Mouse (Mus musculus): ENCODE data around the gene B4galt5. TPM values are rescaled to one million over a fixed set of nuclear protein-coding genes. Genes with fewer than 3 reads are reported as not detected.

The B4galt5 gene
- polyA plus RNA-seq, 1 experiment from 2014 or later, result 11.2 TPM

DNA sequence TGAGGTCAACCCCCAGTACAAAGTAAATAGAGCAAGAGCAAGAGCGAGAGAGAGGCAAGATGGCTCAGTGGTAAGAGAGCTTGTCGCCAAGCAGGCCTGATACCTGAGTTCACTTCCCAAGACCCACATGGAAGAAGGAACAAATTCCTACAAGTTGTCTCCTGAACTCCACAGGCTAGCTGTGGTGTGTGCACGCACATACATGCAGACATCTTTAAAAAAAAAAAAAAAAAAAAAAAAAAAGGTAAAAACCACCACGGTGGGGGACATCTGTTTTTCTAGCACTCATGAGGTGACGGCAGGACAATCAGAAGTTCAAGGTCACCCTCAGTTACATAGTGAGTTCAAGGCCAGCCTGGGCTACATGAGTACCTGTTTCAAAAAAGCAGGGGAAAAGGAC is 26.7 kb upstream of the B4galt5 start:
- Histone ChIP-seq H3K27ac (no peak overlapping the region), H3K27me3 (no peaks in the 10 kb centered on the region), H3K4me3 (replicated peaks) (no peak overlapping the region), H3K9ac (replicated peaks) (no peak overlapping the region), H3K9me3 (no peaks in the 10 kb centered on the region), H3K4me1 (replicated peaks) (peaks cover 3% of the 10 kb centered on the region; the same call in 1 of the 2 replicates), H3K36me3 (no peaks in the 10 kb centered on the region), H3K4me2 (replicated peaks) (no peak overlapping the region)
- WGBS, result 93% methylated on average over 5 of the region's 5 CpGs
- no peak for ATAC-seq

DNA sequence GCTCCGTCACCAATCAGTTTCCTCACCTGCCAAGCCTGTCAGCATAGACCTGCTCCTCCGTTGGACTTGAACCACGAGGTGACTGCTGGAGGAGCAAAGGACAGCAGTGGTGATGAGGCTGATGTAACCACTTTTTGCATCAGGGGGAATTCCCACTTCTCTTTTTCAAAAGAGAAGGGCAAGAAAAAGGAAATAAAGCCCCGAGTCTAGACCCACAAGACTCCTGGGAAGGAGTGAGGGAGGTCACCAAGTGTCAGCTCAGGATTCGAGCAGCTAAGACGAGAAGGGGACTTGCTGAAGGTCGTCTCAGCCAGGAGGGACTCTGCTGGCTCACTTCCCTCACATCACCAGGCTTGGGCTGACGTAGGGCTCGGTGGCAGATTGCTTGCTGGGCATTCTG is 26.2 kb upstream of the B4galt5 start:
- ATAC-seq, result no peak
- Histone ChIP-seq H3K9me3 (no peaks in the 10 kb centered on the region), H3K4me2 (replicated peaks) (no peak overlapping the region), H3K4me3 (replicated peaks) (no peak overlapping the region), H3K27ac (no peak overlapping the region), H3K27me3 (no peaks in the 10 kb centered on the region), H3K9ac (replicated peaks) (no peak overlapping the region), H3K36me3 (no peaks in the 10 kb centered on the region), H3K4me1 (replicated peaks) (peaks cover 3% of the 10 kb centered on the region; the same call in 1 of the 2 replicates)
- WGBS, result 85% methylated on average over 9 of the region's 9 CpGs

DNA sequence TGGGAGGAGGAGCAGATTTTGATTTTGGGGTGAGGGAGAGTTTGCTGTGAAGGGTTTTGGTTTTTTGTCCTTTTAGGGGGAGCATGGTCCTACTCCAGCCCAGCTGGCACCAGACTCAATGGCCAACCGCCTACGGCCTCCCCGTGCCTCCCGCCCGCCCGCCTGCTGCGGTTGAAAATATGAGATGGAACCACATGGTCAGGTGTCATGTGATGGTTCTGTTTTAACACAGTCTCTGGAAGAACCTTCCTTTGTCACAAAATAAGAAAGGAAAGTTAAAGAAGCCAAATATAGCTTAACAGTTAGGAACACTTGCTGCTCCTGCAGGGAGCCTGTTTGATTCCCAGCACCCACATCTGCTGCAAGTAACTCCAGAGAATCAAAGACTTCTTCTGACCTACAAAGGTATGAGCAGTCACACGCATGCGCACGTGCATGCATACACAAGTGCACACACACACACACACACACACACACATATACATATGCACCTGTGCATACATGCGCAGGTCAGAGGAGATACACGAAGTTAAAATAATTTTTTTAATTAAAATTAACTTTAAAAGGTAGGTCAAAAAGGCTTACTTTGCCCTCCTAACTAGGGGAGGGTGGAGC is 25.3 kb upstream of the B4galt5 start:
- no peak overlapping the region for H3K27ac ChIP-seq
- H3K4me1 ChIP-seq (replicated peaks), result peaks cover 3% of the 10 kb centered on the region; the same call in 1 of the 2 replicates
- H3K4me3 ChIP-seq (replicated peaks), result no peak overlapping the region
- no peak overlapping the region for H3K9ac ChIP-seq (replicated peaks)
- H3K36me3 ChIP-seq, result no peaks in the 10 kb centered on the region
- H3K27me3 ChIP-seq, result no peaks in the 10 kb centered on the region
- no peaks in the 10 kb centered on the region for H3K9me3 ChIP-seq
- H3K4me2 ChIP-seq (replicated peaks), result no peak overlapping the region
- WGBS, result 94% methylated on average over 12 of the region's 12 CpGs
- ATAC-seq, result no peak

DNA sequence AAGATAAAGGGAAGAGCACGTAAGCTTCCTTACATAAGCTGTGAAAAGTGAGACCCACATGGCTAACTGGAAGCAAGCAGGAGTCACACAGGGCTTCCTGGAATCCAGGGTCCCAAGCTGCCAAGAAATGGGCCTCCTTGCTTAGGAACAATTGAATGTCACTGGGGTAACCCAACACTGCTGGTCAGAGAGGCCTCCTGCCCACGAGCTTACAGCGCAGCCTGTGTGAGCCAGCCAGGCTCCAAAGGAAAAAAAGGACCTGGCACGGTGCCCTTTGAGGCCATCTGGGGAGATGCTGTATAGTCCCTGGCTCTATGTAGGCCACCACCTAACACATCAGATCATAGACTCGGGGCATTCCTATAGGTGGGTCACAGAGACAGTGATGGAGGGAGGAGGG is 24.3 kb upstream of the B4galt5 start:
- Histone ChIP-seq H3K4me2 (replicated peaks) (no peak overlapping the region), H3K36me3 (no peaks in the 10 kb centered on the region), H3K4me3 (replicated peaks) (no peak overlapping the region), H3K4me1 (replicated peaks) (0 out of 2 replicates have a peak, but pooled peaks cover 3% of the 10 kb centered on the region), H3K9ac (replicated peaks) (no peak overlapping the region), H3K9me3 (no peaks in the 10 kb centered on the region), H3K27ac (no peak overlapping the region), H3K27me3 (no peaks in the 10 kb centered on the region)
- ATAC-seq, result no peak
- WGBS, result 82% methylated on average over 5 of the region's 5 CpGs

DNA sequence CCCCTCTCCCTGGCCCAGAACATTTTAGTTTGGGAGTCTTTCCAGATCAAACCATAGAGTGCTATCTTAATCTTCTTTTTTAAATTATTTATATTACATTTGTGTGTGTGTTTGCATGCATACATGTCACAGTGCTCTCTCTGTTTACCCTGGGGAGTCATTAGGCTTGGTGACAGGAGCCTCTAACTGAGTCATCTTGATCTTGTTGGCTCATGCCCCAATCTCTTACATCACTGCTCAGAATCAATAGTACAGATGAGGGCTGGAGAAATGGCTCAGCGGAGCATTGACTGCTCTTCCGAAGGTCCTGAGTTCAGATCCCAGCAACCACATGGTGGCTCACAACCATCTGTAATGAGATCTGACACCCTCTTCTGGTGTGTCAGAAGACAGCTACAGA is 22.5 kb upstream of the B4galt5 start:
- no peak overlapping the region for H3K4me3 ChIP-seq (replicated peaks)
- no peak overlapping the region for H3K9ac ChIP-seq (replicated peaks)
- H3K4me2 ChIP-seq (replicated peaks), result no peak overlapping the region
- no peaks in the 10 kb centered on the region for H3K27me3 ChIP-seq
- no peaks in the 10 kb centered on the region for H3K36me3 ChIP-seq
- H3K9me3 ChIP-seq, result no peaks in the 10 kb centered on the region
- H3K4me1 ChIP-seq (replicated peaks), result 0 out of 2 replicates have a peak, but pooled peaks cover 3% of the 10 kb centered on the region
- no peak for ATAC-seq
- 93% methylated on average over 2 of the region's 2 CpGs for WGBS
- H3K27ac ChIP-seq, result no peak overlapping the region

DNA sequence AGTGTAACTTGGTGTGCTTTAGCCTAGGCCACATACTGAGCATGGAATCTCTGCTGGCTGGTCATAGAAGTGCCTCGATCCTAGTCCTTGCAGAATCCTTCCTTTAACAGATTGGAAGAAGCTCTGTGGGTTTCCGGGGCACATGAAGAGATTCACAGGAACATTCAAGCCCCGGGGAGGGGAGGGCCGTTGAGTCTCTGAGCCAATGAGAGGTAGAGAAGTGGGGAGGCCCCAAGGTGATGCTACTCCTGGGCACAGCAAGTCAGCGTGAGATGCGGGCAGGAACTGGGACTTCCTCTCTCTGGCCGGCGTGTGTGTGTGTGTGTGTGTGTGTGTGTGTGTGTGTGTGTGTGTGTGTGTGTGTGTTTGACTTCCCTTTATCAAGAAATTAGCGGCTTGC is 19.3 kb upstream of the B4galt5 start:
- Histone ChIP-seq H3K9ac (replicated peaks) (no peak overlapping the region), H3K4me2 (replicated peaks) (no peak overlapping the region), H3K27ac (no peak overlapping the region), H3K36me3 (no peaks in the 10 kb centered on the region), H3K27me3 (no peaks in the 10 kb centered on the region), H3K4me3 (replicated peaks) (no peak overlapping the region), H3K9me3 (no peaks in the 10 kb centered on the region), H3K4me1 (replicated peaks) (0 out of 2 replicates have a peak, but pooled peaks cover 2% of the 10 kb centered on the region)
- WGBS, result 78% methylated on average over 7 of the region's 9 CpGs
- ATAC-seq, result no peak

DNA sequence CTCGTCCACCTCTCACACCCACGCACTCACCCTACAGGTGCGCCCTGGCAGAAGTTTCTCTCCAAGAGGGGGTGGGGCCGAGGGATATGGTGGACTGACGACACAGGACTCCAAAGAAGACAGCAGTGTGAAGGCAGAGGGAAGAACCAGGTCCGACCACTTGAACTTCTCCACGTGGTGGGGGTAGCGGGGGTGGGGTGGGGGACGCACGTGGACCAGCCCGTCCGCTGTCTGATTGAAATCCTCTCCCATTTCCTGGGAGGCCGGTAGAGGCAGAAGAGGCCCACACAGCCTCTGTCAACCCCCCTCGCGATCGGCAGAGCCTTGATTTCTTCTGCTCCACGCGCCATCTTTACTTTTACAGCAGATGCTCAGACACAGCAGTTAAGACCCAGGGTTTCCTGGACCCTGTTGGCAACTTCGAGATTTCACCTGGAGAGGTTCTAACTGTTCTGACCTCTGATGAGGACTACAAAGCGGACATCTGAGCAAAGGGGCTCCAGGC is 18.8 kb upstream of the B4galt5 start:
- no peak overlapping the region for H3K27ac ChIP-seq
- H3K9ac ChIP-seq (replicated peaks), result no peak overlapping the region
- ATAC-seq, result no peak
- no peak overlapping the region for H3K4me2 ChIP-seq (replicated peaks)
- no peaks in the 10 kb centered on the region for H3K9me3 ChIP-seq
- H3K36me3 ChIP-seq, result no peaks in the 10 kb centered on the region
- no peak overlapping the region for H3K4me3 ChIP-seq (replicated peaks)
- no peaks in the 10 kb centered on the region for H3K4me1 ChIP-seq (replicated peaks)
- 70% methylated on average over 20 of the region's 20 CpGs for WGBS
- H3K27me3 ChIP-seq, result no peaks in the 10 kb centered on the region

DNA sequence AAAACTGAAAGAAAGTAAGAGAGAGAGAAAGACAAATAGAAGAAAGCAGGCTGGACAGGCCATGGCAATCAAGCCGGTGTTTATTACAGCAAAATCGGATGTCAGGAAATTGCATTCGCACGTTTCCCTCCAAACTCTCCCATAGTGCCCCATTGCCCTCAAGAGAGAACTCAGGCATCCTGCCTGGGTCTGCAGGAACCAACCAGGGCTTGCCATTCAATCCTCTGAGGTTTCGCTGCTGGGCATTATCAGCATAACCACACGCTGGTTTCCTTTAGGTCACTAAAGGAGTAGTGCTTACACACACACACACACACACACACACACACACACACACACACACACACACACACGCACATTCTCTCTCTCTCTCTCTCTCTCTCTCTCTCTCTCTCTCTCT is 18.3 kb upstream of the B4galt5 start:
- H3K9ac ChIP-seq (replicated peaks), result no peak overlapping the region
- no peaks in the 10 kb centered on the region for H3K36me3 ChIP-seq

DNA sequence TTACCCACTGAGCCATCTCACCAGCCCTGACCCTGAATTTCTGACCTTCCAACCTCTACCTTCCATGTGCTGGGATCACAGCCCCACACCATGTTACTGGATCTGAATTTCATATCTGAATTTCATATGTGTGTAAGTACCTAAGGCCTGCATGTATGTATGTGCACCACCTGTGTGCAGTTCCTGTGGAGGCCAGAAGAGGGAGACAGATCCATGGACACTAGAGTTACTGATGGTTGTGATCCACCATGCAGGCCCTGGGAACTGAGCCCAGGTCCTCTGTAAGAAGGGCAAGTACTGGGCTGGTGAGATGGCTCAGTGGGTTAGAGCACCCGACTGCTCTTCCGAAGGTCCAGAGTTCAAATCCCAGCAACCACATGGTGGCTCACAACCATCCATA is 16.1 kb upstream of the B4galt5 start:
- H3K9ac ChIP-seq (replicated peaks), result no peak overlapping the region
- WGBS, result 94% methylated on average over 2 of the region's 2 CpGs
- H3K27me3 ChIP-seq, result no peaks in the 10 kb centered on the region
- no peaks in the 10 kb centered on the region for H3K36me3 ChIP-seq
- no peaks in the 10 kb centered on the region for H3K9me3 ChIP-seq
- H3K4me2 ChIP-seq (replicated peaks), result no peak overlapping the region
- no peak overlapping the region for H3K27ac ChIP-seq
- no peak overlapping the region for H3K4me3 ChIP-seq (replicated peaks)
- H3K4me1 ChIP-seq (replicated peaks), result no peaks in the 10 kb centered on the region
- no peak for ATAC-seq

More for the DNA sequence above, 18.3 kb upstream of the B4galt5 start:
- no peaks in the 10 kb centered on the region for H3K9me3 ChIP-seq
- WGBS, result 56% methylated on average over 7 of the region's 7 CpGs
- H3K27me3 ChIP-seq, result no peaks in the 10 kb centered on the region
- no peak overlapping the region for H3K4me3 ChIP-seq (replicated peaks)
- H3K27ac ChIP-seq, result no peak overlapping the region
- ATAC-seq, result no peak
- no peak overlapping the region for H3K4me2 ChIP-seq (replicated peaks)
- H3K4me1 ChIP-seq (replicated peaks), result no peaks in the 10 kb centered on the region

DNA sequence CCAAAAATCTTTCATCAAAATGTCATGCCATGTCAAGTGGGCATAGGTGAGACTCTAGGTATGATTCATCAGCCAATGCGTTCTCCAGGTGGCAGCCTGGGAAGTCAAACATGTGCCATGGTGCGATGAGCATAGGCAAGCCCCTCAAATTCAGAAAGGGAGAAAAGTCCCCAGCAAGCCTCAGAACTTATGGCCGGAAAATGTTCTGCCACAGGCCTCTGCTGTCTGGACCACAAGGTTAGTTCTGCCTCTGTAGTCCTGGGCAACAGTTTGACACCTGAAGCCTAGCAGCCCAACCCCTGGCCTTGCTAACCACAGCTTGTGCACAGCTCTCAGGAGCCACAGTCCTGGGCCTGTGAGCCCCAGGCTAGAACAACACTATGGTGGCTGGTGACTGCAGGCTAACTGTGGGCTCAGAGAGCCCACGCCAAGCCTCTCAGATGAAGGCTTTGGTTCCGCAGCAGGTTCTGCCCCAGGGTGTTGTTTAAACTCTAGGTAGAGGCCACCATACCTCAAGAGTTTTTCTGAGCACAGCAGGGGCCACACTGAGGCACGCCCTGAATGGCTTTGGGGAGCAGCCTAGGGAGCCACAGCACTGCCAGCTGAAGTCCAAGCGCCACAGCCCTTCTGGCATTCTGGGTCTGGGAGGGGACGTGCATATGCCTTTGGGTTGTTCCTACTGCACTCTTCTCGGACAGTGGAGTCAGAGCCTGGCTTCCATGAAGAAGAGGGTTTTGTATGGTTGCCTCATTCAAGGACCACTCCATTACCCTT is 14.5 kb upstream of the B4galt5 start:
- WGBS, result 68% methylated on average over 9 of the region's 9 CpGs

DNA sequence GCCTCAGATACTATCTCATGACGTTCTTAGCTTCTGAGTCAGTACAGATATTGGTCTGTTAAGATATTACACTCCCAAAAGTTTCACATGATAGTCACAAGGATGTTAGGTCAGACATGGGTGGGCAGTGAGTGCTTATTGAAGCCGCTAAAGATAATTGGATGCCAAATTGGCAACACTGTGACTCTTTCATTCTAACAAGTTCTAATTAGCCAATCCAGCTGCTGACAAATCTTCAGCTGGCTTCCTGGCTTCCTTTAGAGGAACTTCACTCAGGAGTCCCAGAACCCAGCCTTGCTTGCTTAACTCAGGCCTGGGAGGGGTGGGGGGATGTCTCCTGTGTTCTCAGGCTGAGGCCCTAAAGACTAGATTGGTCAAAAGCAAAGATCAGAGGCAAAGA is 9.5 kb upstream of the B4galt5 start:
- peaks cover under 1% of the 10 kb centered on the region; the same call in 1 of the 2 replicates for H3K4me1 ChIP-seq (replicated peaks)
- ATAC-seq, result no peak
- H3K4me2 ChIP-seq (replicated peaks), result no peak overlapping the region
- no peaks in the 10 kb centered on the region for H3K36me3 ChIP-seq
- H3K27ac ChIP-seq, result no peak overlapping the region
- H3K4me3 ChIP-seq (replicated peaks), result no peak overlapping the region
- WGBS, result 76% methylated on average over 2 of the region's 2 CpGs
- no peaks in the 10 kb centered on the region for H3K9me3 ChIP-seq
- no peaks in the 10 kb centered on the region for H3K27me3 ChIP-seq
- no peak overlapping the region for H3K9ac ChIP-seq (replicated peaks)

More for the DNA sequence above, 14.5 kb upstream of the B4galt5 start:
- H3K27ac ChIP-seq, result no peak overlapping the region
- no peaks in the 10 kb centered on the region for H3K4me1 ChIP-seq (replicated peaks)
- no peaks in the 10 kb centered on the region for H3K36me3 ChIP-seq
- no peak overlapping the region for H3K9ac ChIP-seq (replicated peaks)
- ATAC-seq, result no peak
- H3K4me2 ChIP-seq (replicated peaks), result no peak overlapping the region
- H3K4me3 ChIP-seq (replicated peaks), result no peak overlapping the region
- H3K27me3 ChIP-seq, result no peaks in the 10 kb centered on the region
- H3K9me3 ChIP-seq, result no peaks in the 10 kb centered on the region

DNA sequence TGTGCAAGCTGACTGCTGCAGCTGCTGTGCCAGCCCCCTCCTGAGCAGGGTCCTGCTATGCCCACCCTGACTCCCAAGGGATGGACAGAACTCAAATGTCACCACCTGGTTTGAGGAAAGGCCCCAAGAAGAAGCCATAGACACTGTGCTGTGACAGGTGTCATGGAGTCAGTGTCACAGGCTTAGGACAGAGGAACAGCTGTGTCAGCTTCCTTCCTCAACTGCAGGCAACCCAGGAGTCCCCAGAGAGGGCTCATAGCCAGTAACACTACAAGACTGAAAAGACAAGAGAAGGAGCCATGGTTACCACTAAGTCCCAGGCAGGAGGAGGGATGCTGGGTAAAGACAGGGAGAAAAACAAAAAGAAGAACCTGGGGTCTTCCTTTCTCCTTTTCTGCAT is 7.9 kb upstream of the B4galt5 start:
- no peak for ATAC-seq
- Histone ChIP-seq H3K9me3 (no peaks in the 10 kb centered on the region), H3K27me3 (peaks cover 3% of the 10 kb centered on the region; the same call in 1 of the 2 replicates), H3K9ac (replicated peaks) (no peak overlapping the region), H3K36me3 (no peaks in the 10 kb centered on the region), H3K4me2 (replicated peaks) (no peak overlapping the region), H3K4me3 (replicated peaks) (no peak overlapping the region), H3K27ac (no peak overlapping the region), H3K4me1 (replicated peaks) (peaks cover 6% of the 10 kb centered on the region; the same call in 1 of the 2 replicates)

Measured in midbrain, embryonic 13.5 days (tissue).